Mouse (Mus musculus): ENCODE data around the gene Tbc1d22a.

The Tbc1d22a gene

DNA sequence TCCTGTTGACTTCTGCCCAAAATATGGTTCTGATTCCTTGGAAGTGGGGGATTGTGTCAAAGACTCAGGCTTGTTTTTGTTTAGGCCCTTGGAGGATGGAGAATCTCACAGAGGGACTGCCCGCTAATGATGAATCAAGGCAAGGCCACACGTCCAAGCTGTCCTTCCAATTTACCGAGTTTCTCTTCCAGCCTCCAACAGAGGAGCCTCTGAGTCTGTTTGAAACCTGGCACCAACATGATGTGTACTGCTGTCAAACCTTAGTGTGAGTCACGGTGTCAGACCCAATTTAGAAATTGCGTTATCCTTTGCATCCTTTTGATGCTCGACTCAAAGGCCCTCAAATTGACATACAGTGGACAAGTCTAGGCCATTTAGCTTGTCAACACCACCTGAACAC lies 126.5 kb downstream of the Tbc1d22a start:
- no peak for DNase-seq (ENCODE audit: low spot score)

DNA sequence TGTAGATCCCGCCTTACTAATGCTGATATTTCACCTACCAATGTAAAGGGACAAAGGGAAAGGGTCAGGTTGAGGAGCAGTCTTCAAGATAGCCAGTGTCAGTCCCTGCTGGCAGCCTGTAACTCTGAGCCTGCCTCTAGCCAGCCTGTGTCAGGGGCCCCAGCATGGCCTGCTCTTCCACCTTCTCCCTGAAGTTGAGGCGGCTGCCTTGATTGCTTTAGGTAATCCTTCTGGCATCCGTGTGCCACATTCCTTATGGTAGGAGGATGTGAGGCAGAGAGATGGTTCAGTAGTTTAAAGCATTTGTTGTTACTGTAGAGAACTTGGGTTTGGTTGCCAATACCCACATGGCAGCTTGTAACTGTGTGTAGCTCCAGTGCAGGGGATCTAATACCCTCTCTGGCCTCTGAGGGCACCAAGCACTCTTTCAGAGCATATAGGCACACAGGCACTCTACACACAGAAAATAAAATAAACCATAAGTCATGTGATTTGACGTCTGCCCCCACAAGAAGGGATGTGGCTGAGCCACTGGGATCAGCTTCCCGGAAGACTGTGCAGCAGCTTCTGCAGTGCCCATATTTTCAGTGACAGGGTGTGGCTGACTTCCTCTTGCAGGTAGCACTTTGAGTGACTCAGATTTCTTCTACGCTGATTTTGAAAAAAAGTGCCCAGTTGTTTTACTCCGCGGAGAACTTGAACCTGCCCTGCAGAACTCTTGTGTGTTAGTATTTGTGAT lies 128.5 kb downstream of the Tbc1d22a start:
- DNase-seq (ENCODE audit: low spot score): no peak

- DNase-seq (ENCODE audit: low spot score): no peak
Observed at GRCm38 (mm10) chr15:86344906-86345331, 130.7 kb downstream of the Tbc1d22a start.

- no peak for DNase-seq (ENCODE audit: low spot score)
Observed at GRCm38 (mm10) chr15:86345907-86346306, 131.6 kb downstream of the Tbc1d22a start.

DNA sequence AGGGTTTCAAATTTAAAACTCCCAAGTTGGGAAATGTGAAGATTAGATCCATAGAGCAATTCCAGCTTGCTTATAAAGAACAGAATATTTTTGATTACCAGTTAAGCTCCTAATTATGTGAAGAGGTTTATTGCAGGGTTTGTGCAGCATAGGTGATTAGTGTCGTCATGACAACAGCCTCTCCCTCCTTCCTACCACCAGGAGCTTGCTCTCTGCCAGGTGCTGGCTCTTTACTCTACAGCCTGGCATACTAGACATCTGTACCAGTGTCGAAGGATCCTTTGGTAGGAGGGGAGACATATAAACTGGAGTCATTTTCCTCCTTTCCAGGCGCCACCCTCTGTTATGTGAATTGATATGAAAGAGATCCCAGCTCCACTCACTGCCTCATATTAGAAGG lies 132.3 kb downstream of the Tbc1d22a start:
- DNase-seq (ENCODE audit: low spot score): no peak

DNA sequence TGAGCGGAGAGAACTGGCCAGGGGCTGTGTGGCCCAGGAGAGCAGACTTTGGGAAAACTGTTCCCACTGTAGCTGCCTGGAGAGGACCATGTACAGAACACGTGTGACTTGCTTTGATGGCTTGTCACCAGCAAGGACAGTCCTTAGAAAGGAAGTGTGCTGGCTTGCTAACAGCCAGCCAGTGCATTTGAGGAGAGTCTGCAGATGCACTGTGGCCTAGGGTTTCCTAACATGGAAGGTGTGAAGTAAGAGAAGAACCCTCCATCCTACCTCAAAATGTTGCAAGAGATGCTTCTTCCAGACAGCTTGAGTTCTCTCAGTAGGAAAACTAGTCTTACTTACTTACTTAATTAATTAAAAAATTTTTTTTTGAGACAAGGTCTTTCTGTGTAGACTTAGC lies 140.7 kb downstream of the Tbc1d22a start:
- no peak for DNase-seq (ENCODE audit: low spot score)

GRCm38 (mm10) chr15:86355857-86356256 lies 141.6 kb downstream of the Tbc1d22a start:
- DNase-seq (ENCODE audit: low spot score): no peak

DNA sequence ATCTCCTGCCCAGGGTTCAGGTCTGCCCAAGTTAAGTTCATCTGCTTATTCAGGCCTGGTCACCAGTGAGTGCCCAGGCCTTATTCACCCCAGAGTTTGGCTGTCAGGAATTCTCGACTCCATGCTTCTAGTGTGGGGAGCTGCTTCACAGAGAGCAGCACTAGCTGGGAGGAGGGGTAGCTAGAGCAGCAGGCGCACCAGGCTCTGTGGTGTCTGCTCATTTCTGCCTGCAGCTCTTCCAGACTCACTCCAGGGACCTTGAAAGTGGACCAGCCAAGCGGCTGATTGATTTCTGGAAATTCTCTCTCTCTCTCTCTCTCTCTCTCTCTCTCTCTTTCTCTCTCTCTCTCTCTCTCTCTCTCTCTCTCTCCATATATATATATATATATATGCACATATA lies 146.1 kb downstream of the Tbc1d22a start:
- no peak for DNase-seq (ENCODE audit: low spot score)

- DNase-seq (ENCODE audit: low spot score): no peak
Observed at GRCm38 (mm10) chr15:86362306-86363150, 148.3 kb downstream of the Tbc1d22a start.

DNA sequence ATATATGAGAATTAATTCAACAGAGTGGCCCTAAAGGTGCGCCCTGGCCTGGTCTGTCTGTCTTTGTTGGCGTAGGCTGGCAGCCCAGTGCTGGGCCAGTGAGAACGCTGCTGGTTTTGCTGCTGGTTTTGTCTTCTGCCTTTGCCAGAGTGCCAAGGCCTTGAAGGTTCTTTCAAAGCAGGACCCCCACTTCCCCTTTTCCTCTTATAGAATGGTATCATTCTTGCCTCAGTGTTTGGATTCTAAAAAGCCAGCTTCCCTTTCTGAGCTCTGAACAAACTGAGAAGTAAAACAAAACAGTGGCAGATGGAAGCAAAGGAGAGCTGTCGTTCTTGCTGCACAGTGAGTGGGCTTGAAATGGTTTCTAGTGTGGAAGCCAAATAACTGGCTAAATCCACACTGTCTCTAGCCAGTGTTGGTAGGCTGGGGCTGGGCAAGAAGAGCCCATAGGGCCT lies 149.6 kb downstream of the Tbc1d22a start:
- no peak for DNase-seq (ENCODE audit: low spot score)

GRCm38 (mm10) chr15:86364948-86365658 lies 150.8 kb downstream of the Tbc1d22a start:
- DNase-seq (ENCODE audit: low spot score): no peak

DNA sequence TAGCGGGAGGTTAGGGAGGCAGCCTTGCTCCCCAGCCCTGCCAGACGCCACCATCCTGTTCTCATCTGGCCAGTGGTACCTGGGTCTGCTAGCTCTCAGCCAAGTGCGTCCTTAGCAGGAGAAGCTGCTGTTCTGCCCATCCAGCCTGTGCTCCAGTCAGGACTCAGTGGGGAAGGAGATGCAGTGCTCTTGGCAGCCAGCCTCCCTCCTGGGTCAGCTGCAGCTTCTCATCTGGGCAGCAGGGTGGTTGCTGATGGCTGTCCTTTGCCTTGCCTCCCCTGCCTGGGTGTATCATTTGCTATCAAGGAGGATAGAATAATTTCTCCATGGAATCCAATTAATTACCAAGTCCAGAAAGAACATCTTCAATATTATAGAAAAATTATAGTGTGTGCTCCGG lies 152.5 kb downstream of the Tbc1d22a start:
- DNase-seq (ENCODE audit: low spot score): no peak

GRCm38 (mm10) chr15:86367247-86367646 lies 153.0 kb downstream of the Tbc1d22a start:
- DNase-seq (ENCODE audit: low spot score): no peak

DNA sequence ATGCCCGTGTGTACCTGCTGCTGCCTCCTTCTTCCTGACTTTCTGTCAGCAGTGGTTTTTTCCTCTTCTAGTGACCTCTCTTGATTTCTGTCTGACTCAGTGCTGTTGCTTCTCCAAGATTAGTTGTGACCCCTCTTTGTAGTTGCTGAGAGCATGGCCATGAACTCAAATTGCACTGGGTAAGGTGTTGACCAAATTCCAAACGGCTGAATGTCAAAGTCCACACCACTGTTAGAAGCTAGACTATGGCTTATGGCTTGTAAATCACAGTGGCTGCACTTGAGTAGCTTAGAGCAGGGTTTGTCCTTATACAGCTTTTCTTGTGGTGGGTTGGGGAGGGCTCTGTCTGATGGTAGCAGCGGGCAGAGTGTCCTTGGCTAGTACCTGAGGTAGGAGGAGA lies 156.6 kb downstream of the Tbc1d22a start:
- DNase-seq (ENCODE audit: low spot score): no peak

GRCm38 (mm10) chr15:86375262-86375661 lies 161.0 kb downstream of the Tbc1d22a start:
- DNase-seq (ENCODE audit: low spot score): no peak

GRCm38 (mm10) chr15:86375860-86376394 lies 161.7 kb downstream of the Tbc1d22a start:
- no peak for DNase-seq (ENCODE audit: low spot score)

- DNase-seq (ENCODE audit: low spot score): no peak
Observed at GRCm38 (mm10) chr15:86383278-86383677, 169.0 kb downstream of the Tbc1d22a start.

DNA sequence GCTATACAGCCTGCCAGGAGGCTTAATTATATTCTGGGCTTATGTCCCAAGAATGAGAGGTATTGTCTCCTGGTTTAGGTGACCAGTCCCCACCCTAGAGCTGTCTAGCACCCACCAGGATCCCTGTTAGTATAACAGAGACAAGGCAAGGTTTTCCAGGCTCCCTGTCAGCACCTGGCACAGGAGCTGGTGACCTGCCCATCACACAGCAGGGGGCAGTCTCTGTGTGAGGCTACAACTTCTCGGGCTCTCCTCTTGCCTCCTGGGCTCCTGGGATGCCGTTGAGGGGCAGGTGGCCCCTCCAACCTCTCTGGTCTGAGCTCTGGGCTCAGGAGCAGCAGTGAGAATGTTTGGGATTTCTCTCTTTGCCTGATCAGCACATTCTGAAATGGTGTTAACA lies 171.2 kb downstream of the Tbc1d22a start:
- no peak for DNase-seq (ENCODE audit: low spot score)

GRCm38 (mm10) chr15:86386325-86386724 lies 172.1 kb downstream of the Tbc1d22a start:
- no peak for DNase-seq (ENCODE audit: low spot score)

GRCm38 (mm10) chr15:86388597-86388996 lies 174.3 kb downstream of the Tbc1d22a start:
- no peak for DNase-seq (ENCODE audit: low spot score)

DNA sequence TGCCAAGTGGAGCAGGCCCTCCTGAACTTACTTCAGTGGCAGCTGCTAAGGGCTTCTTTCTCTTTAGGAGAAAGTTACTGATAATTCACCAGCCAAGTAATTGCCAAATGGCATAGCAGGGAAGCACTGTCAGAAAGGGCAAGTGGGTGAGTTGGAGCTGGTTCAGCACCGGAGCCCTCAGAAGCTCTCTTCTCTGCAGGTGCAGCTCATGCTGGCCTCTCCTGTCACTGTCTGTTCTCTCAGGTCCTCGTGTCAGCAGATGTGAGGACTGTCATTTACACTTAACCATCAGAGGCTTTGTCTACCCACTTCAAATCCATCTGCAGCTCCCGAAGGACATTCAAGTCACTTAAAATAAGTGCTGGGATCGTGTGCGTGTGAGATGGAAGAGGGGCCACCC lies 190.6 kb downstream of the Tbc1d22a start:
- no peak for DNase-seq (ENCODE audit: low spot score)

DNA sequence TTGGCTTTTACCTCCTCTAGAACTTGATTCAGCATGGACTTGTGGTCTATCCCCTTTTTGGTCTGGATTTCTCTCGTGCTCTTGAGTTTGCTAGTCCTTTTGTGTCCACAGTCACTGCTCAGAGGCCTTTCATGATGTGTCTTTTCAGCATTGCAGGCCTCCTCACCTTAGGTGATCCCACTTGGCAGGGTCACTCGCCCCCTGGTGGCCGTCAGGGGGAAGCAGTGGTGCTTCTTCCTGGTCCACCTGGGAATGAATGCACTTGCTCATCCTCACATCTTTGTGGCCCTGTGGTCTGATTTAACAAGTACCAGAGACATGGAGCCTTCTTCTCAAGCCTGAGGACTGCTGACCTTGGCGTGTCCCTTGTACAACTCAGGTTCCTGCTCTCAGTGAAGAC lies 191.3 kb downstream of the Tbc1d22a start:
- DNase-seq (ENCODE audit: low spot score): peak; percentile 71
